24 mouse cellular contexts compared by ENCODE assay signal in genomic region chr17:32040263-32040662, GRCm38 (mm10). TPM values are rescaled to one million over a fixed set of nuclear protein-coding genes. Genes with fewer than 3 reads are reported as not detected.
DNase-seq lines count a peak whose midpoint lies in the region; ATAC-seq and TF ChIP-seq lines count a peak whose summit lies in the region.
"Had no signal": no experiment of that assay in that cellular context is flagged by ENCODE, and none has a peak within 500 bp of the region (broad histone marks: within the 10 kb centered on the region; RNA-seq: fewer than 3 reads in every experiment).

No protein-coding gene starts in this region.

- no peak overlapping the region for H3K9ac ChIP-seq in liver, postnatal 0 days (replicated peaks)
- no peak overlapping the region for H3K9ac ChIP-seq in liver, embryonic 12.5 days
- H3K9ac ChIP-seq: hindbrain, embryonic 13.5 days had no signal

- no peak for TF ChIP-seq CTCF in liver, postnatal 0 days (IDR thresholded peaks at IDR 0.05; ENCODE audit: low read depth)
- TF ChIP-seq CTCF in bone marrow, adult 2 months (IDR thresholded peaks at IDR 0.05; ENCODE audit: control insufficient read depth, insufficient read depth, low read length): no peak

- ATAC-seq in liver, postnatal 0 days: no peak
- ATAC-seq in liver, embryonic 12.5 days: no peak
- ATAC-seq in granulocyte monocyte progenitor cell, adult 5-6 weeks (replicated peaks; ENCODE audit: poor library complexity, severe bottlenecking): peak; percentile 75
- no peak for ATAC-seq in erythroid progenitor cell, adult 5-6 weeks (replicated peaks; ENCODE audit: low FRiP score, poor library complexity, severe bottlenecking)
- ATAC-seq: forebrain, embryonic 14.5 days; hindbrain, postnatal 0 days had no signal

- peak; percentile 35 for DNase-seq in liver, postnatal 0 days
- DNase-seq in monocyte, adult 2 months (ENCODE audit: low read depth in 1 of 2, low spot score in 2 of 2): peak; percentile 54 to 63
- no peak for DNase-seq in spleen, postnatal 10 days (ENCODE audit: low spot score in 2 of 2)
- DNase-seq in spleen, adult 12 weeks (ENCODE audit: low spot score): no peak
- DNase-seq: adrenal gland, adult 8-10 months; adrenal gland, postnatal 36 days; cerebellum, adult 18-20 months; cerebellum, adult 9-11 months; cerebellum, postnatal 36 days; gastrocnemius, adult 2 months; gastrocnemius, postnatal 25 days; heart, adult 11 months; heart, postnatal 10 days; heart, postnatal 4 days had no signal

- no peak for TF ChIP-seq EP300 in liver, postnatal 0 days (IDR thresholded peaks at IDR 0.05; ENCODE audit: low read depth)

- WGBS in liver, postnatal 0 days (ENCODE audit: insufficient replicate concordance): 48% methylated on average over 10 of the region's 10 CpGs
- WGBS in liver, embryonic 12.5 days (ENCODE audit: insufficient replicate concordance): 55% methylated on average over 10 of the region's 10 CpGs
- 32% methylated on average over 10 of the region's 10 CpGs for WGBS in bone marrow, adult 2 months

- peak overlapping the region; percentile 34; the same call in 1 of the 2 replicates for H3K27ac ChIP-seq in liver, postnatal 0 days (ENCODE audit: low read depth)
- no peak overlapping the region for H3K27ac ChIP-seq in liver, embryonic 12.5 days
- H3K27ac ChIP-seq in bone marrow, adult 2 months (ENCODE audit: control insufficient read depth, insufficient read depth, low read depth, low read length, poor library complexity): peak overlapping the region; percentile 77
- H3K27ac ChIP-seq: embryonic facial prominence, embryonic 10.5 days; forebrain, embryonic 10.5 days; gastrocnemius, adult 2 months; heart, embryonic 10.5 days; hindbrain, embryonic 13.5 days; hindbrain, postnatal 0 days had no signal

- no peaks in the 10 kb centered on the region for H3K9me3 ChIP-seq in liver, postnatal 0 days (ENCODE audit: low read length)
- H3K9me3 ChIP-seq in liver, embryonic 12.5 days (replicated peaks): no peaks in the 10 kb centered on the region
- H3K9me3 ChIP-seq: embryonic facial prominence, embryonic 10.5 days; forebrain, embryonic 10.5 days; heart, embryonic 10.5 days; hindbrain, embryonic 13.5 days had no signal

- no peaks in the 10 kb centered on the region for H3K27me3 ChIP-seq in liver, postnatal 0 days (ENCODE audit: insufficient read depth, low read length)
- H3K27me3 ChIP-seq in liver, embryonic 12.5 days (replicated peaks): no peaks in the 10 kb centered on the region
- H3K27me3 ChIP-seq: hindbrain, embryonic 13.5 days had no signal

- no peak overlapping the region for H3K4me2 ChIP-seq in liver, postnatal 0 days (ENCODE audit: low read depth, low read length)
- H3K4me2 ChIP-seq in liver, embryonic 12.5 days: no peak overlapping the region
- H3K4me2 ChIP-seq: hindbrain, embryonic 13.5 days had no signal

- H3K4me3 ChIP-seq in liver, postnatal 0 days (ENCODE audit: low read depth, low read length): no peak overlapping the region
- H3K4me3 ChIP-seq in liver, embryonic 12.5 days: no peak overlapping the region
- peak overlapping the region; percentile 10 for H3K4me3 ChIP-seq in bone marrow, adult 2 months (replicated peaks; ENCODE audit: control insufficient read depth, low read depth, low read length)
- H3K4me3 ChIP-seq: embryonic facial prominence, embryonic 10.5 days; forebrain, embryonic 10.5 days; gastrocnemius, adult 2 months; heart, embryonic 10.5 days; hindbrain, embryonic 13.5 days had no signal

- H3K4me1 ChIP-seq in liver, postnatal 0 days (ENCODE audit: insufficient read depth): peaks cover 20% of the 10 kb centered on the region
- peaks cover 42% of the 10 kb centered on the region for H3K4me1 ChIP-seq in liver, embryonic 12.5 days
- no peaks in the 10 kb centered on the region; the same call in 1 of the 2 replicates for H3K4me1 ChIP-seq in bone marrow, adult 2 months (ENCODE audit: control insufficient read depth, insufficient read depth, low read length)

- TF ChIP-seq POLR2A in bone marrow, adult 2 months (IDR thresholded peaks at IDR 0.05; ENCODE audit: borderline replicate concordance, control insufficient read depth, low read depth, low read length): no peak

- H3K36me3 ChIP-seq in liver, postnatal 0 days (replicated peaks; ENCODE audit: insufficient read depth, low read length): no peaks in the 10 kb centered on the region
- peaks cover 20% of the 10 kb centered on the region for H3K36me3 ChIP-seq in liver, embryonic 12.5 days

RNA-seq across cellular contexts. Expression of gene Hsf2bp, which starts 4.1 kb away (rescaled TPM):
- polyA plus RNA-seq in liver, postnatal 0 days (2015; fragmentation: Nextera tagmentation; extraction: Ambion mirVana): 0.21 and 0.42 TPM in 2 replicates
- polyA plus RNA-seq in liver, embryonic 12.5 days (2016; fragmentation: Nextera tagmentation; extraction: Ambion mirVana): 0.13 and 0.14 TPM in 2 replicates
- 0.66 and 6.8 TPM in 2 replicates for polyA plus RNA-seq in bone marrow, adult 2 months (2011; ENCODE audit: insufficient read depth, insufficient read length, low replicate concordance, missing spikeins)
- not detected in 2 replicates for total RNA-seq in granulocyte monocyte progenitor cell, adult 5-6 weeks (2014; fragmentation: Nextera tagmentation)
- total RNA-seq in granulocyte monocyte progenitor cell, adult 5-6 weeks (2017): not detected in 2 replicates
- total RNA-seq in erythroid progenitor cell, adult 5-6 weeks (2015; ENCODE audit: low replicate concordance): not detected in 2 replicates
- total RNA-seq in erythroid progenitor cell, adult 5-6 weeks (2017; ENCODE audit: low replicate concordance): not detected in 2 replicates

RNA-seq across cellular contexts. Expression of gene Rrp1b, which starts 4.4 kb away (rescaled TPM):
- 10.5 and 13.9 TPM in 2 replicates for polyA plus RNA-seq in liver, postnatal 0 days (2015; fragmentation: Nextera tagmentation; extraction: Ambion mirVana)
- polyA plus RNA-seq in liver, embryonic 12.5 days (2016; fragmentation: Nextera tagmentation; extraction: Ambion mirVana): 51.6 and 51.7 TPM in 2 replicates
- polyA plus RNA-seq in bone marrow, adult 2 months (2011; ENCODE audit: insufficient read depth, insufficient read length, low replicate concordance, missing spikeins): 18.1 and 40.3 TPM in 2 replicates
- 92.0 and 114 TPM in 2 replicates for total RNA-seq in granulocyte monocyte progenitor cell, adult 5-6 weeks (2014; fragmentation: Nextera tagmentation)
- total RNA-seq in granulocyte monocyte progenitor cell, adult 5-6 weeks (2017): 46.6 and 47.0 TPM in 2 replicates
- total RNA-seq in erythroid progenitor cell, adult 5-6 weeks (2015; ENCODE audit: low replicate concordance): 4.0 and 8.8 TPM in 2 replicates
- total RNA-seq in erythroid progenitor cell, adult 5-6 weeks (2017; ENCODE audit: low replicate concordance): 1.5 and 5.4 TPM in 2 replicates

Comparison
In these comparisons a context has a peak if more than half of its experiments do, and no peak if none do; other contexts are left out.
1. DNase-seq: peak in liver, postnatal 0 days (single experiment) and monocyte, adult 2 months (2 of 2); none in spleen, postnatal 10 days (0 of 2) and spleen, adult 12 weeks (single experiment).